Mouse (Mus musculus) bone marrow macrophage, adult 2 months (primary cell): ENCODE measurements around the gene Cdkn3.
A peak's percentile ranks its signal among the peaks of the same experiment; 100 is the strongest.

Source experiments
- CTCF ChIP-seq: IDR thresholded peaks from 2 replicates; pipeline ENCODE4 v1.5.1; 2012; ENCODE audit warnings: low read depth, mild to moderate bottlenecking, low read length, moderate library complexity
- POLR2A ChIP-seq: IDR thresholded peaks from 2 replicates; pipeline ENCODE4 v1.6.1; 2012; ENCODE audit warnings: mild to moderate bottlenecking, low read depth, low read length, borderline replicate concordance

DNA sequence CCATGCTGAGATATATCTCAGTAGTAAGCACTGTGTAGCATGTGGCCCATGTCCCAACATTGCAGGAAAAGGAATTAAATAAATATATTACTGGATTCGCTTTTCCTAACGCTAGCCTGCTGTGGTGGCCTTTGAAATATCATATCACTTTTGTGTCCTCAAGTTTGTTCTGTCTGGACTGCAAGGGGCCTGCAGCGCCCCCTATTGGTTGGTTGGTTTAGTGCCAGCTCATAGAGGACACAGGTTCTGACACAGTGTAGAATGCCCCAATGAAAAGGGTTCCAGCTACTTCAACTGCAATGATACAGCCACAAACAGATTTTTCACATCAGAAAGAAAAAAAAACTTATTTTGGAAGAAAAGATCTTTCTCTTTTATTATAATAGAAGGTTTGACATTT lies 34.6 kb upstream of the Cdkn3 start:
- TF ChIP-seq CTCF (0 out of 2 replicates have a peak, but pooled peaks have one; percentile 20), POLR2A (no peak)
